Mouse (Mus musculus) spleen, adult 2 months (tissue): ENCODE data around the gene Erh. TPM values are rescaled to one million over a fixed set of nuclear protein-coding genes. Genes with fewer than 3 reads are reported as not detected.

Experiments used
- DNase-seq, 2 experiments: peaks; one replicate each; pipeline versions ENCODE4 v3.0.0 to v3.0.0-alpha.2; 2012 to 2021; ENCODE audit warnings: low spot score in 2 of 2, low read depth in 1 of 2
- H3K27ac ChIP-seq: fragments of 200-500 bp; 2 replicates; pipeline ENCODE4 v1.5.1; 2012; ENCODE audit warnings: low read length, inconsistent platforms; ENCODE audit not compliant: insufficient read depth
- H3K27me3 ChIP-seq: fragments of 200-500 bp; 2 replicates; pipeline ENCODE4 v1.6.1; 2012; ENCODE audit warnings: mild to moderate bottlenecking, moderate library complexity, low read length, inconsistent platforms; ENCODE audit not compliant: control insufficient read depth, insufficient read depth
- H3K36me3 ChIP-seq: fragments of 200-500 bp; 2 replicates; pipeline ENCODE4 v1.6.1; 2012; ENCODE audit warnings: mild to moderate bottlenecking, low read length, inconsistent platforms; ENCODE audit not compliant: control insufficient read depth, insufficient read depth
- H3K4me1 ChIP-seq: fragments of 200-500 bp; 2 replicates; pipeline ENCODE4 v1.6.1; 2011; ENCODE audit warnings: inconsistent platforms; ENCODE audit not compliant: control insufficient read depth, insufficient read depth, insufficient read length
- H3K4me3 ChIP-seq: fragments of 200-500 bp; 2 replicates; pipeline ENCODE4 v1.5.1; 2011; ENCODE audit warnings: mild to moderate bottlenecking, inconsistent platforms; ENCODE audit not compliant: insufficient read depth, insufficient read length; ENCODE audit errors: extremely low read depth
- CTCF ChIP-seq: fragments of 200-500 bp; IDR thresholded peaks from 2 replicates; pipeline ENCODE4 v1.5.1; 2011; ENCODE audit warnings: mild to moderate bottlenecking, inconsistent platforms; ENCODE audit not compliant: insufficient read depth, insufficient read length, insufficient replicate concordance; ENCODE audit errors: extremely low read depth
- POLR2A ChIP-seq: fragments of 200-500 bp; IDR thresholded peaks from 2 replicates; pipeline ENCODE4 v1.6.1; 2011; ENCODE audit warnings: low read depth, low read length, inconsistent platforms
- WGBS: fragments of 180-500 bp; shearing (Covaris S2); methylation state at CpG from one replicate; pipeline ENCODE4 v1.1.7; 2018; 5-methylcytosine and 5-hydroxymethylcytosine counted together
- polyA plus RNA-seq: library from polyadenylated mRNA; depleted of rRNA; stranded (reverse); fragments of >200 nt; gene quantifications from 2 replicates; pipeline ENCODE4 v1.2.3, GENCODE M21; 2012; rRNA removed

The Erh gene
- 14.4 and 19.4 TPM in 2 replicates for polyA plus RNA-seq

- H3K4me1 ChIP-seq: peaks cover 10% of the 10 kb centered on the region; the same call in 1 of the 2 replicates
- DNase-seq: peak; percentile 91 to 94
- no peaks in the 10 kb centered on the region for H3K27me3 ChIP-seq
- peak within 1 kb of the TSS; percentile 88 for H3K4me3 ChIP-seq
- peak within 1 kb of the TSS; percentile 75 for H3K27ac ChIP-seq
- peaks cover 8% of the 10 kb centered on the region; the same call in 1 of the 2 replicates for H3K36me3 ChIP-seq
- TF ChIP-seq CTCF: no peak
- TF ChIP-seq POLR2A: peak; percentile 54
- under 1% methylated on average over 50 of the region's 50 CpGs for WGBS
Observed at GRCm38 (mm10) chr12:80643693-80644505, at the start of gene Erh, which contains the start of gene Slc39a9. Gene Erh (minus strand): TSS chr12:80644341. Gene Slc39a9 (plus strand): TSS chr12:80643883.

GRCm38 (mm10) chr12:80693700-80694099 lies 49.6 kb upstream of the Erh start:
- Histone ChIP-seq H3K4me1 (peaks cover 5% of the 10 kb centered on the region; the same call in 1 of the 2 replicates), H3K27me3 (peaks cover 11% of the 10 kb centered on the region), H3K4me3 (no peak overlapping the region), H3K36me3 (no peaks in the 10 kb centered on the region), H3K27ac (no peak overlapping the region)
- 69% methylated on average over 2 of the region's 2 CpGs for WGBS
- DNase-seq: no peak
- no peak for TF ChIP-seq CTCF
- TF ChIP-seq POLR2A: no peak

GRCm38 (mm10) chr12:80692269-80692972 lies 48.3 kb upstream of the Erh start, which contains the start of gene Plekhd1:
Gene Plekhd1 (plus strand): TSS chr12:80692591.
- TF ChIP-seq CTCF (no peak), POLR2A (no peak)
- WGBS: 11% methylated on average over 52 of the region's 52 CpGs

GRCm38 (mm10) chr12:80691671-80692091 lies 47.5 kb upstream of the Erh start:
- DNase-seq: no peak
- TF ChIP-seq POLR2A (no peak), CTCF (no peak)
- no peak overlapping the region for H3K27ac ChIP-seq
- H3K4me3 ChIP-seq: no peak overlapping the region
- peaks cover 5% of the 10 kb centered on the region for H3K4me1 ChIP-seq
- H3K27me3 ChIP-seq: peaks cover 11% of the 10 kb centered on the region
- no peaks in the 10 kb centered on the region for H3K36me3 ChIP-seq
- 32% methylated on average over 12 of the region's 12 CpGs for WGBS

More at GRCm38 (mm10) chr12:80692269-80692972, 48.3 kb upstream of the Erh start, which contains the start of gene Plekhd1:
- no peak within 1 kb of the TSS for H3K27ac ChIP-seq
- no peak for DNase-seq
- H3K4me3 ChIP-seq: no peak within 1 kb of the TSS
- peaks cover 5% of the 10 kb centered on the region for H3K4me1 ChIP-seq
- no peaks in the 10 kb centered on the region for H3K36me3 ChIP-seq
- peaks cover 11% of the 10 kb centered on the region for H3K27me3 ChIP-seq

- no peak overlapping the region for H3K4me3 ChIP-seq
- H3K27ac ChIP-seq: no peak overlapping the region
- 89% methylated on average over 5 of the region's 5 CpGs for WGBS
- H3K27me3 ChIP-seq: peaks cover 11% of the 10 kb centered on the region
- DNase-seq: no peak
- TF ChIP-seq CTCF (no peak), POLR2A (no peak)
- peaks cover 5% of the 10 kb centered on the region for H3K4me1 ChIP-seq
- H3K36me3 ChIP-seq: no peaks in the 10 kb centered on the region
Observed at GRCm38 (mm10) chr12:80689696-80690095, 45.6 kb upstream of the Erh start.

GRCm38 (mm10) chr12:80687788-80688211 lies 43.7 kb upstream of the Erh start:
- DNase-seq: no peak
- H3K27ac ChIP-seq: no peak overlapping the region
- 12% methylated on average over 10 of the region's 10 CpGs for WGBS

More at GRCm38 (mm10) chr12:80687788-80688211, 43.7 kb upstream of the Erh start:
- Histone ChIP-seq H3K4me3 (no peak overlapping the region), H3K36me3 (no peaks in the 10 kb centered on the region), H3K27me3 (peaks cover 8% of the 10 kb centered on the region), H3K4me1 (peaks cover 5% of the 10 kb centered on the region)
- TF ChIP-seq POLR2A (no peak), CTCF (no peak)
